Mouse (Mus musculus) adrenal gland, postnatal 14 days (tissue): ENCODE data around the gene Nmnat2. TPM values are rescaled to one million over a fixed set of nuclear protein-coding genes. Genes with fewer than 3 reads are reported as not detected.

Experiments used
- total RNA-seq: library from RNA; stranded (reverse); gene quantifications from 2 replicates; pipeline ENCODE4 v1.2.3, GENCODE M21; 2021

Nmnat2 gene
- total RNA-seq, 1 experiment from 2014 or later: 0.96 TPM

Other genes starting within 250 kb of the Nmnat2 start
- gene Apobec4, start 204.4 kb upstream of the Nmnat2 start, total RNA-seq: not detected in 2 replicates
- gene Rgl1, start 188.6 kb upstream of the Nmnat2 start, total RNA-seq: 32.3 and 40.5 TPM in 2 replicates
- 104 and 115 TPM in 2 replicates for gene Arpc5, start 188.5 kb upstream of the Nmnat2 start, total RNA-seq
- gene Ncf2, start 154.8 kb upstream of the Nmnat2 start, total RNA-seq: 4.9 and 7.7 TPM in 2 replicates
- 55.5 and 58.0 TPM in 2 replicates for gene Smg7, start 52.3 kb upstream of the Nmnat2 start, total RNA-seq
- gene Lamc2, start 231.5 kb downstream of the Nmnat2 start, total RNA-seq: 0.70 and 2.1 TPM in 2 replicates